In genomic region chr4:141049476-141049835, GRCm38 (mm10) we compare ENCODE assay signal across 8 mouse cellular contexts. TPM values are rescaled to one million over a fixed set of nuclear protein-coding genes. Genes with fewer than 3 reads are reported as not detected.
DNase-seq lines count a peak whose midpoint lies in the region; ATAC-seq lines count a peak whose summit lies in the region.

No protein-coding gene starts in this region.

- no peaks in the 10 kb centered on the region for H3K9me3 ChIP-seq in forebrain, embryonic 14.5 days (replicated peaks; ENCODE audit: control insufficient read depth, low read length)
- no peaks in the 10 kb centered on the region for H3K9me3 ChIP-seq in neural tube, embryonic 14.5 days (ENCODE audit: control insufficient read depth, low read length)

- peak overlapping the region; percentile 43 for H3K4me2 ChIP-seq in forebrain, embryonic 14.5 days (ENCODE audit: low read length)
- H3K4me2 ChIP-seq in neural tube, embryonic 14.5 days (ENCODE audit: low read depth, low read length): peak overlapping the region; percentile 14; the same call in 1 of the 2 replicates

- H3K4me3 ChIP-seq in forebrain, embryonic 14.5 days (ENCODE audit: low read depth, low read length): no peak overlapping the region
- no peak overlapping the region for H3K4me3 ChIP-seq in neural tube, embryonic 14.5 days (ENCODE audit: low read depth, low read length)

- WGBS in forebrain, embryonic 14.5 days: 12% methylated on average over 4 of the region's 4 CpGs
- WGBS in neural tube, embryonic 14.5 days: 10% methylated on average over 4 of the region's 4 CpGs

- DNase-seq in adrenal gland, postnatal 14 days: peak; percentile 44
- DNase-seq in adrenal gland, adult 8-10 months: no peak
- DNase-seq in forebrain, embryonic 14.5 days (ENCODE audit: low spot score): peak; percentile 96
- DNase-seq in kidney, postnatal 4 days: peak; percentile 75 to 84
- no peak for DNase-seq in liver
- no peak for DNase-seq in heart, adult 8-10 months (ENCODE audit: low spot score)

- H3K27me3 ChIP-seq in forebrain, embryonic 14.5 days (replicated peaks; ENCODE audit: control insufficient read depth, insufficient read depth, low read length): no peaks in the 10 kb centered on the region
- H3K27me3 ChIP-seq in neural tube, embryonic 14.5 days (ENCODE audit: control insufficient read depth, insufficient read depth, low read length): no peaks in the 10 kb centered on the region

- H3K9ac ChIP-seq in forebrain, embryonic 14.5 days (ENCODE audit: low read length): peak overlapping the region; percentile 52
- no peak overlapping the region; the same call in none of the 2 replicates for H3K9ac ChIP-seq in neural tube, embryonic 14.5 days (replicated peaks; ENCODE audit: low read depth, low read length)

- ATAC-seq in forebrain, embryonic 14.5 days: peak; percentile 69
- ATAC-seq in neural tube, embryonic 14.5 days (ENCODE audit: low read depth): peak; percentile 62
- no peak for ATAC-seq in megakaryocyte-erythroid progenitor cell, adult 5-6 weeks (replicated peaks; ENCODE audit: low FRiP score, low TSS enrichment, poor library complexity, severe bottlenecking)

- H3K36me3 ChIP-seq in forebrain, embryonic 14.5 days (ENCODE audit: control insufficient read depth, insufficient read depth, low read length): peaks cover 16% of the 10 kb centered on the region; the same call in 1 of the 2 replicates
- H3K36me3 ChIP-seq in neural tube, embryonic 14.5 days (ENCODE audit: control insufficient read depth, insufficient read depth, low read length): peaks cover 3% of the 10 kb centered on the region; the same call in 1 of the 2 replicates

- H3K27ac ChIP-seq in forebrain, embryonic 14.5 days (ENCODE audit: low read depth, low read length): peak overlapping the region; percentile 97
- peak overlapping the region; percentile 87 for H3K27ac ChIP-seq in neural tube, embryonic 14.5 days (ENCODE audit: low read depth, low read length)

- H3K4me1 ChIP-seq in forebrain, embryonic 14.5 days (ENCODE audit: control insufficient read depth, insufficient read depth, low read length): peaks cover 46% of the 10 kb centered on the region
- peaks cover 34% of the 10 kb centered on the region for H3K4me1 ChIP-seq in neural tube, embryonic 14.5 days (ENCODE audit: control insufficient read depth, insufficient read depth, low read length)

RNA-seq across cellular contexts. Expression of gene Crocc, which starts 10.9 kb away (rescaled TPM):
- 7.1 and 9.8 TPM in 2 replicates for total RNA-seq in adrenal gland, postnatal 14 days (2021)
- 10 to 100 TPM in 3 of 4 experiments, 1 to 10 TPM in 1; 8.4 to 22.2 (median 13.2) TPM for total RNA-seq in adrenal gland, adult 8-10 months (2022)
- polyA plus RNA-seq in forebrain, embryonic 14.5 days (2014; fragmentation: Nextera tagmentation; extraction: Ambion mirVana): 6.6 and 7.8 TPM in 2 replicates
- polyA plus RNA-seq in neural tube, embryonic 14.5 days (2014; fragmentation: Nextera tagmentation; extraction: Ambion mirVana): 4.8 and 5.2 TPM in 2 replicates
- 1 to 10 TPM; 3.5 to 6.8 (median 5.3) TPM for total RNA-seq in heart, adult 8-10 months (2022)
- total RNA-seq in megakaryocyte-erythroid progenitor cell, adult 5-6 weeks (2014; fragmentation: Nextera tagmentation): 6.9 and 8.9 TPM in 2 replicates
- total RNA-seq in megakaryocyte-erythroid progenitor cell, adult 5-6 weeks (2017): 1.3 and 5.7 TPM in 2 replicates

RNA-seq across cellular contexts. Expression of gene Necap2, which starts 28.7 kb away (rescaled TPM):
- total RNA-seq in adrenal gland, postnatal 14 days (2021): 45.5 and 56.4 TPM in 2 replicates
- 10 to 100 TPM; 55.4 to 82.5 (median 71.9) TPM for total RNA-seq in adrenal gland, adult 8-10 months (2022)
- 36.6 and 41.8 TPM in 2 replicates for polyA plus RNA-seq in forebrain, embryonic 14.5 days (2014; fragmentation: Nextera tagmentation; extraction: Ambion mirVana)
- 37.0 and 49.9 TPM in 2 replicates for polyA plus RNA-seq in neural tube, embryonic 14.5 days (2014; fragmentation: Nextera tagmentation; extraction: Ambion mirVana)
- total RNA-seq in heart, adult 8-10 months (2022): 10 to 100 TPM; 14.7 to 18.2 (median 15.9) TPM
- 127 and 188 TPM in 2 replicates for total RNA-seq in megakaryocyte-erythroid progenitor cell, adult 5-6 weeks (2014; fragmentation: Nextera tagmentation)
- 123 and 153 TPM in 2 replicates for total RNA-seq in megakaryocyte-erythroid progenitor cell, adult 5-6 weeks (2017)

RNA-seq across cellular contexts. Expression of gene Spata21, which starts 38.7 kb away (rescaled TPM):
- total RNA-seq in adrenal gland, postnatal 14 days (2021): not detected in 2 replicates
- not detected for total RNA-seq in adrenal gland, adult 8-10 months (2022)
- 0.19 TPM in 1 of 2 replicates, not detected in the other for polyA plus RNA-seq in forebrain, embryonic 14.5 days (2014; fragmentation: Nextera tagmentation; extraction: Ambion mirVana)
- 0.50 and 0.79 TPM in 2 replicates for polyA plus RNA-seq in neural tube, embryonic 14.5 days (2014; fragmentation: Nextera tagmentation; extraction: Ambion mirVana)
- total RNA-seq in heart, adult 8-10 months (2022): not detected
- not detected in 2 replicates for total RNA-seq in megakaryocyte-erythroid progenitor cell, adult 5-6 weeks (2014; fragmentation: Nextera tagmentation)
- total RNA-seq in megakaryocyte-erythroid progenitor cell, adult 5-6 weeks (2017): not detected in 2 replicates

RNA-seq across cellular contexts. Expression of gene Mfap2, which starts 39.2 kb away (rescaled TPM):
- total RNA-seq in adrenal gland, postnatal 14 days (2021): 26.0 and 28.6 TPM in 2 replicates
- total RNA-seq in adrenal gland, adult 8-10 months (2022): 10 to 100 TPM in 2 of 4 experiments, 1 to 10 TPM in 2; 9.1 to 12.3 (median 10.3) TPM
- 255 and 287 TPM in 2 replicates for polyA plus RNA-seq in forebrain, embryonic 14.5 days (2014; fragmentation: Nextera tagmentation; extraction: Ambion mirVana)
- 109 and 229 TPM in 2 replicates for polyA plus RNA-seq in neural tube, embryonic 14.5 days (2014; fragmentation: Nextera tagmentation; extraction: Ambion mirVana)
- 1 to 10 TPM; 1.7 to 2.8 (median 2.2) TPM for total RNA-seq in heart, adult 8-10 months (2022)
- not detected in 2 replicates for total RNA-seq in megakaryocyte-erythroid progenitor cell, adult 5-6 weeks (2014; fragmentation: Nextera tagmentation)
- not detected in 2 replicates for total RNA-seq in megakaryocyte-erythroid progenitor cell, adult 5-6 weeks (2017)

Comparison
In these comparisons a context has a peak if more than half of its experiments do, and no peak if none do; other contexts are left out.
1. DNase-seq: peak in adrenal gland, postnatal 14 days (single experiment), forebrain, embryonic 14.5 days (single experiment) and kidney, postnatal 4 days (2 of 2); none in adrenal gland, adult 8-10 months (single experiment), liver (single experiment) and heart, adult 8-10 months (single experiment).